Mouse (Mus musculus) kidney, postnatal 0 days (tissue): ENCODE measurements at regions not wholly inside any gene's neighbourhood (a gene's known extent, or its start where the extent isn't known, plus 50 kb on each side); places are given as distances from the start of the nearest gene placed in this dataset.

Experiments used
- ATAC-seq: fragments of 200-750 bp; cut with Nextera tagmentation; replicated peaks from 2 replicates; pipeline ENCODE4 v1.8.0; 2017; ENCODE audit warnings: low read depth, moderate number of reproducible peaks, moderate TSS enrichment, moderate library complexity; ENCODE audit not compliant: low FRiP score
- DNase-seq: peaks from one replicate; pipeline ENCODE4 v3.0.0-alpha.2; 2016; ENCODE audit warnings: low spot score
- H3K27ac ChIP-seq: fragments of 300-500 bp; sonication (generic); 2 replicates; pipeline ENCODE4 v1.5.1; 2014; ENCODE audit warnings: mild to moderate bottlenecking
- H3K27me3 ChIP-seq: fragments of 300-500 bp; sonication (generic); 2 replicates; pipeline ENCODE4 v1.6.1; 2014; ENCODE audit warnings: low read length, mixed read lengths; ENCODE audit not compliant: insufficient read depth
- H3K36me3 ChIP-seq: fragments of 300-500 bp; sonication (generic); 2 replicates; pipeline ENCODE4 v1.6.1; 2014; ENCODE audit warnings: low read length, mixed read lengths; ENCODE audit not compliant: insufficient read depth
- H3K4me1 ChIP-seq: fragments of 300-500 bp; sonication (generic); replicated peaks from 2 replicates; pipeline ENCODE4 v1.6.1; 2014; ENCODE audit warnings: antibody characterized with exemption, low read length, mixed read lengths; ENCODE audit not compliant: insufficient read depth
- H3K4me2 ChIP-seq: fragments of 300-500 bp; sonication (generic); 2 replicates; pipeline ENCODE4 v1.6.1; 2014; ENCODE audit warnings: mild to moderate bottlenecking, low read length, moderate library complexity, mixed read lengths
- H3K4me3 ChIP-seq: fragments of 300-500 bp; sonication (generic); replicated peaks from 2 replicates; pipeline ENCODE4 v1.5.1; 2014; ENCODE audit warnings: low read depth, low read length
- H3K9ac ChIP-seq: fragments of 300-500 bp; sonication (generic); 2 replicates; pipeline ENCODE4 v1.6.1; 2014; ENCODE audit warnings: low read depth, low read length
- H3K9me3 ChIP-seq: fragments of 300-500 bp; sonication (generic); replicated peaks from 2 replicates; pipeline ENCODE4 v1.6.1; 2016; ENCODE audit warnings: low read length, inconsistent platforms, mixed read lengths
- CTCF ChIP-seq: IDR thresholded peaks from 2 replicates; pipeline ENCODE4 v1.5.1; 2016; ENCODE audit warnings: antibody characterized with exemption, low read depth, mild to moderate bottlenecking, moderate library complexity
- WGBS: fragments of 180-500 bp; shearing (Covaris S2); extraction: QIAGEN DNeasy Blood & Tissue Kit; methylation state at CpG from one replicate; pipeline ENCODE4 v1.1.7; 2014; 5-methylcytosine and 5-hydroxymethylcytosine counted together

- DNase-seq (no peak), ATAC-seq (no peak)
- Histone ChIP-seq H3K27ac (no peak overlapping the region), H3K4me3 (no peak overlapping the region), H3K9ac (no peak overlapping the region), H3K9me3 (no peaks in the 10 kb centered on the region), H3K4me2 (no peak overlapping the region), H3K36me3 (no peaks in the 10 kb centered on the region), H3K27me3 (no peaks in the 10 kb centered on the region), H3K4me1 (no peaks in the 10 kb centered on the region)
- TF ChIP-seq CTCF: no peak
- 45% methylated on average over 2 of the region's 2 CpGs for WGBS
Observed at GRCm38 (mm10) chr13:25560339-25560738, 290.0 kb upstream of the Nrsn1 start.

GRCm38 (mm10) chr13:25554962-25555361, 284.7 kb upstream of the Nrsn1 start:
- Histone ChIP-seq H3K9me3 (no peaks in the 10 kb centered on the region), H3K4me3 (no peak overlapping the region), H3K4me2 (no peak overlapping the region), H3K4me1 (no peaks in the 10 kb centered on the region), H3K36me3 (no peaks in the 10 kb centered on the region), H3K27me3 (no peaks in the 10 kb centered on the region), H3K9ac (no peak overlapping the region), H3K27ac (no peak overlapping the region)
- ATAC-seq (no peak), DNase-seq (no peak)
- 85% methylated on average over 6 of the region's 6 CpGs for WGBS
- no peak for TF ChIP-seq CTCF

- ATAC-seq: no peak
- Histone ChIP-seq H3K9ac (no peak overlapping the region), H3K36me3 (no peaks in the 10 kb centered on the region), H3K9me3 (no peaks in the 10 kb centered on the region), H3K4me3 (no peak overlapping the region), H3K27me3 (no peaks in the 10 kb centered on the region), H3K27ac (no peak overlapping the region), H3K4me1 (no peaks in the 10 kb centered on the region), H3K4me2 (no peak overlapping the region)
- no peak for TF ChIP-seq CTCF
- no peak for DNase-seq
- 86% methylated on average over 9 of the region's 9 CpGs for WGBS
Observed at GRCm38 (mm10) chr13:25548551-25548950, 278.2 kb upstream of the Nrsn1 start.

- ATAC-seq (no peak), DNase-seq (no peak)
- no peak overlapping the region for H3K4me3 ChIP-seq
- H3K9ac ChIP-seq: no peak overlapping the region
- H3K4me1 ChIP-seq: no peaks in the 10 kb centered on the region
- TF ChIP-seq CTCF: no peak
- H3K27ac ChIP-seq: no peak overlapping the region
- no peaks in the 10 kb centered on the region for H3K27me3 ChIP-seq
- no peak overlapping the region for H3K4me2 ChIP-seq
- no peaks in the 10 kb centered on the region for H3K9me3 ChIP-seq
- 70% methylated on average over 12 of the region's 12 CpGs for WGBS
- H3K36me3 ChIP-seq: no peaks in the 10 kb centered on the region
Observed at GRCm38 (mm10) chr13:25547150-25548145, 277.1 kb upstream of the Nrsn1 start.

GRCm38 (mm10) chr13:25524094-25524493, 253.8 kb upstream of the Nrsn1 start:
- H3K9ac ChIP-seq: no peak overlapping the region
- no peaks in the 10 kb centered on the region for H3K9me3 ChIP-seq
- WGBS: 66% methylated on average over 3 of the region's 3 CpGs
- H3K4me3 ChIP-seq: no peak overlapping the region
- H3K27ac ChIP-seq: no peak overlapping the region
- H3K36me3 ChIP-seq: no peaks in the 10 kb centered on the region
- DNase-seq (no peak), ATAC-seq (no peak)
- H3K27me3 ChIP-seq: no peaks in the 10 kb centered on the region
- H3K4me2 ChIP-seq: no peak overlapping the region
- no peaks in the 10 kb centered on the region for H3K4me1 ChIP-seq
- no peak for TF ChIP-seq CTCF

- no peaks in the 10 kb centered on the region for H3K36me3 ChIP-seq
- H3K4me3 ChIP-seq: no peak overlapping the region
- DNase-seq (no peak), ATAC-seq (no peak)
- no peaks in the 10 kb centered on the region for H3K9me3 ChIP-seq
- no peaks in the 10 kb centered on the region for H3K4me1 ChIP-seq
- H3K27ac ChIP-seq: no peak overlapping the region
- no peak overlapping the region for H3K4me2 ChIP-seq
- H3K27me3 ChIP-seq: no peaks in the 10 kb centered on the region
- no peak overlapping the region for H3K9ac ChIP-seq
- TF ChIP-seq CTCF: no peak
Observed at GRCm38 (mm10) chr13:25507355-25507754, 237.1 kb upstream of the Nrsn1 start.
